Mouse (Mus musculus) liver, embryonic 16.5 days (tissue): ENCODE results near the gene Tcf7l2. TPM values are rescaled to one million over a fixed set of nuclear protein-coding genes. Genes with fewer than 3 reads are reported as not detected.
A peak's percentile ranks its signal among the peaks of the same experiment; 100 is the strongest.

Experiments used
- ATAC-seq: fragments of 200-750 bp; cut with Nextera tagmentation; 2 replicates; pipeline ENCODE4 v1.8.0; 2017; ENCODE audit warnings: low read depth, mild to moderate bottlenecking, moderate number of reproducible peaks, moderate library complexity
- H3K27ac ChIP-seq: fragments of 300-500 bp; sonication (generic); 2 replicates; pipeline ENCODE4 v1.5.1; 2014; ENCODE audit warnings: mild to moderate bottlenecking, low read length
- H3K27me3 ChIP-seq: fragments of 300-500 bp; sonication (generic); 2 replicates; pipeline ENCODE4 v1.6.1; 2014; ENCODE audit warnings: low read depth, low read length, mixed read lengths; ENCODE audit not compliant: control insufficient read depth, insufficient read depth
- H3K36me3 ChIP-seq: fragments of 300-500 bp; sonication (generic); 2 replicates; pipeline ENCODE4 v1.6.1; 2014; ENCODE audit warnings: mild to moderate bottlenecking; ENCODE audit not compliant: control insufficient read depth, insufficient read depth
- H3K4me1 ChIP-seq: fragments of 300-500 bp; sonication (generic); 2 replicates; pipeline ENCODE4 v1.6.1; 2014; ENCODE audit warnings: low read depth, low read length, mixed read lengths; ENCODE audit not compliant: control insufficient read depth
- H3K4me2 ChIP-seq: fragments of 300-500 bp; sonication (generic); 2 replicates; pipeline ENCODE4 v1.6.1; 2014; ENCODE audit warnings: low read depth, low read length, mixed read lengths
- H3K4me3 ChIP-seq: fragments of 300-500 bp; sonication (generic); 2 replicates; pipeline ENCODE4 v1.5.1; 2014; ENCODE audit warnings: low read depth, mild to moderate bottlenecking, low read length
- H3K9ac ChIP-seq: fragments of 300-500 bp; sonication (generic); 2 replicates; pipeline ENCODE4 v1.6.1; 2014; ENCODE audit warnings: low read depth, low read length
- H3K9me3 ChIP-seq: fragments of 300-500 bp; sonication (generic); replicated peaks from 2 replicates; pipeline ENCODE4 v1.6.1; 2016; ENCODE audit warnings: low read length; ENCODE audit not compliant: control insufficient read depth
- WGBS: fragments of 180-500 bp; shearing (Covaris S2); extraction: QIAGEN DNeasy Blood & Tissue Kit; methylation state at CpG from one replicate; pipeline ENCODE4 v1.1.7; 2014; ENCODE audit not compliant: insufficient replicate concordance; 5-methylcytosine and 5-hydroxymethylcytosine counted together
- polyA plus RNA-seq: library from polyadenylated mRNA; unstranded; fragments of >200 nt; fragmentation: Nextera tagmentation; extraction: Ambion mirVana; gene quantifications from 2 replicates; pipeline ENCODE4 v1.2.1, GENCODE M21; 2015

Tcf7l2 gene
- polyA plus RNA-seq, 1 experiment from 2014 or later: 20.7 TPM

DNA sequence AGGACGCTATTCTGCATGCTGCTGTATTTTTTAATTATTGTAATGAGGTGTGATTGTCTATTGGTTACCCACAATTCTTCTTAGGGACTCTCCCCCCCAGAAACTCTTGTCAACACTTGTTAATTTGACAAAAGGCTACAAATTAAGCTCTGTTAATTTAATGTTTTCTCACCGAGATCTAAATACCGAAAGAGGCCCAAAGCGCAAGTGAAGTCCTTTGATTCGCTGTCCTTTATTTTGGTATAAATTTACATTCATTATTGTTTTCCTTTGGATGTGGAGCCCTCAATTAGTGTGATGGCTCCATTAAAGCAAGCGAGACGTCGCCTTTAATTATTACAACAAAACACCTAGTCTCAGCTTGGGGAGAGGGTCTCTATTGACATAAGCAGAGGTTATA is 170.3 kb downstream of the Tcf7l2 start:
- Histone ChIP-seq H3K9me3 (no peaks in the 10 kb centered on the region), H3K9ac (no peak overlapping the region), H3K4me3 (no peak overlapping the region), H3K4me1 (no peaks in the 10 kb centered on the region; the same call in 1 of the 2 replicates), H3K36me3 (peaks cover 7% of the 10 kb centered on the region; the same call in 1 of the 2 replicates), H3K27me3 (no peaks in the 10 kb centered on the region), H3K4me2 (no peak overlapping the region), H3K27ac (no peak overlapping the region)
- no peak for ATAC-seq
- 87% methylated on average over 8 of the region's 8 CpGs for WGBS

GRCm38 (mm10) chr19:55912813-55913212 is 171.2 kb downstream of the Tcf7l2 start:
- WGBS: 87% methylated on average over 8 of the region's 8 CpGs
- no peak overlapping the region for H3K4me3 ChIP-seq
- H3K9me3 ChIP-seq: no peaks in the 10 kb centered on the region
- no peaks in the 10 kb centered on the region for H3K27me3 ChIP-seq
- H3K36me3 ChIP-seq: peaks cover 7% of the 10 kb centered on the region; the same call in 1 of the 2 replicates
- no peaks in the 10 kb centered on the region; the same call in 1 of the 2 replicates for H3K4me1 ChIP-seq
- ATAC-seq: no peak
- H3K9ac ChIP-seq: no peak overlapping the region
- H3K4me2 ChIP-seq: no peak overlapping the region
- no peak overlapping the region for H3K27ac ChIP-seq

DNA sequence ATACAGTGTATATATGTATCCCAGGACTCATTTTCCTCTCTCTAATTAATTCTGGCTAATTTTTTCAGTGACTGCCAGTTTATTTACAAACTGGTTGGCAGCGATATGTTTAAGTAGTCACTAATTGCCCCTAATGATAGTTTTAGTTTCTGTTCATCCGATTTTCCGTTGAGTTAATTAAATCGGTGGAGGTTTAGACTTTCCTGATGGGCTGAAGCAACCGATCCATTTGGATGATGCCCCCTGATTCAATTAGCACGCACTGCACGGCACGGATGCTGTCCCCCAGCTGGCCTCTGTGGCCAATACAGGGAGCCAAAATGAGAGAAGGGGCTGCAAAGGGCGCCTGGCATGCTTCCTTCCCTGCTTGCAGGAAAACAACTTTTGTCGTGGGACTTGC is 172.0 kb downstream of the Tcf7l2 start:
- Histone ChIP-seq H3K9me3 (no peaks in the 10 kb centered on the region), H3K4me3 (no peak overlapping the region), H3K36me3 (peaks cover 7% of the 10 kb centered on the region; the same call in 1 of the 2 replicates), H3K4me2 (no peak overlapping the region), H3K27ac (no peak overlapping the region), H3K9ac (no peak overlapping the region), H3K4me1 (no peaks in the 10 kb centered on the region; the same call in 1 of the 2 replicates), H3K27me3 (no peaks in the 10 kb centered on the region)
- 84% methylated on average over 10 of the region's 10 CpGs for WGBS
- no peak for ATAC-seq

GRCm38 (mm10) chr19:55914614-55915211 is 173.1 kb downstream of the Tcf7l2 start:
- WGBS: 86% methylated on average over 20 of the region's 20 CpGs
- no peak for ATAC-seq
- H3K4me1 ChIP-seq: no peaks in the 10 kb centered on the region; the same call in 1 of the 2 replicates
- no peaks in the 10 kb centered on the region for H3K9me3 ChIP-seq
- H3K9ac ChIP-seq: no peak overlapping the region
- no peak overlapping the region for H3K4me3 ChIP-seq
- H3K36me3 ChIP-seq: peaks cover 7% of the 10 kb centered on the region; the same call in 1 of the 2 replicates
- no peaks in the 10 kb centered on the region for H3K27me3 ChIP-seq
- no peak overlapping the region for H3K4me2 ChIP-seq
- H3K27ac ChIP-seq: no peak overlapping the region

- H3K9ac ChIP-seq: no peak overlapping the region
- no peaks in the 10 kb centered on the region for H3K9me3 ChIP-seq
- peaks cover 7% of the 10 kb centered on the region; the same call in 1 of the 2 replicates for H3K36me3 ChIP-seq
- H3K4me3 ChIP-seq: no peak overlapping the region
- no peak overlapping the region for H3K27ac ChIP-seq
- 37% methylated on average over 7 of the region's 7 CpGs for WGBS
- H3K4me1 ChIP-seq: no peaks in the 10 kb centered on the region; the same call in 1 of the 2 replicates
- ATAC-seq: no peak
- H3K4me2 ChIP-seq: no peak overlapping the region
- no peaks in the 10 kb centered on the region for H3K27me3 ChIP-seq
Observed at GRCm38 (mm10) chr19:55915506-55915905, 173.9 kb downstream of the Tcf7l2 start.

DNA sequence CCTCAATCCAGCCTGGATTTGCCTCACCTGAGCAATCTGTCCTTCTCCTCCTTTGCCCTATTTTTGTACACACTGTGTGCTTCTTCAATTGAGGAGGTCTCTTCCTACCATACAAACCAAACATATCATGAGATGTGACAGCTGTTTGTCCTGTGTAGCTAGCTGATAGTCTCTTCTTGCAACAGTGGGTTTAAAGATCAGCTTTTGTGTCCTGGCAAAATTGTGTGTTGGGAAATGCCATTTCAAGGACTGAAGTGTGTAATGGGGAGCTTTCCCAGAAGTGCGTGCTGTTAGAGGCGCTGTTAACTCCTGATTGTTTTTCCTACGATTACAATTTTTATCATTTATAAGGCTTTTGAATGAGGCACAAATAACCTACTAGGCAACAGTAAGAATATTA is 174.6 kb downstream of the Tcf7l2 start:
- Histone ChIP-seq H3K4me2 (no peak overlapping the region), H3K4me1 (no peaks in the 10 kb centered on the region; the same call in 1 of the 2 replicates), H3K27me3 (no peaks in the 10 kb centered on the region), H3K36me3 (peaks cover 7% of the 10 kb centered on the region; the same call in 1 of the 2 replicates), H3K4me3 (no peak overlapping the region), H3K27ac (peak overlapping the region; percentile 12; the same call in 1 of the 2 replicates), H3K9me3 (no peaks in the 10 kb centered on the region), H3K9ac (no peak overlapping the region)
- ATAC-seq: peak; percentile 45; the same call in 1 of the 2 replicates
- 79% methylated on average over 3 of the region's 3 CpGs for WGBS

- no peaks in the 10 kb centered on the region for H3K9me3 ChIP-seq
- WGBS: 73% methylated on average over 12 of the region's 12 CpGs
- ATAC-seq: no peak
- H3K36me3 ChIP-seq: peaks cover 3% of the 10 kb centered on the region; the same call in 1 of the 2 replicates
- 0 out of 2 replicates have a peak overlapping the region, but pooled peaks have one; percentile 12 for H3K27ac ChIP-seq
- H3K9ac ChIP-seq: no peak overlapping the region
- peaks cover 31% of the 10 kb centered on the region for H3K4me1 ChIP-seq
- no peak overlapping the region for H3K4me2 ChIP-seq
- H3K4me3 ChIP-seq: no peak overlapping the region
- H3K27me3 ChIP-seq: no peaks in the 10 kb centered on the region
Observed at GRCm38 (mm10) chr19:55923789-55924426, 182.3 kb downstream of the Tcf7l2 start.

GRCm38 (mm10) chr19:55924800-55925199 is 183.2 kb downstream of the Tcf7l2 start:
- H3K27me3 ChIP-seq: no peaks in the 10 kb centered on the region
- H3K9ac ChIP-seq: peak overlapping the region; percentile 48
- H3K4me2 ChIP-seq: peak overlapping the region; percentile 41
- H3K36me3 ChIP-seq: peaks cover 3% of the 10 kb centered on the region; the same call in 1 of the 2 replicates
- H3K27ac ChIP-seq: peak overlapping the region; percentile 85
- no peak overlapping the region for H3K4me3 ChIP-seq
- no peaks in the 10 kb centered on the region for H3K9me3 ChIP-seq
- no peak for ATAC-seq
- H3K4me1 ChIP-seq: peaks cover 40% of the 10 kb centered on the region
- 46% methylated on average over 4 of the region's 4 CpGs for WGBS

GRCm38 (mm10) chr19:55925425-55925803 is 183.8 kb downstream of the Tcf7l2 start:
- Histone ChIP-seq H3K36me3 (peaks cover 3% of the 10 kb centered on the region; the same call in 1 of the 2 replicates), H3K27ac (peak overlapping the region; percentile 98)
- peak; percentile 63 for ATAC-seq

More at GRCm38 (mm10) chr19:55925425-55925803, 183.8 kb downstream of the Tcf7l2 start:
- Histone ChIP-seq H3K9ac (no peak overlapping the region; the same call in 1 of the 2 replicates), H3K4me2 (peak overlapping the region; percentile 57; the same call in 1 of the 2 replicates), H3K27me3 (no peaks in the 10 kb centered on the region), H3K4me1 (peaks cover 45% of the 10 kb centered on the region), H3K9me3 (no peaks in the 10 kb centered on the region), H3K4me3 (peak overlapping the region; percentile 65)
- WGBS: 18% methylated on average over 7 of the region's 7 CpGs
